Mouse (Mus musculus): ENCODE measurements around the gene Nubp1.

The Nubp1 gene

DNA sequence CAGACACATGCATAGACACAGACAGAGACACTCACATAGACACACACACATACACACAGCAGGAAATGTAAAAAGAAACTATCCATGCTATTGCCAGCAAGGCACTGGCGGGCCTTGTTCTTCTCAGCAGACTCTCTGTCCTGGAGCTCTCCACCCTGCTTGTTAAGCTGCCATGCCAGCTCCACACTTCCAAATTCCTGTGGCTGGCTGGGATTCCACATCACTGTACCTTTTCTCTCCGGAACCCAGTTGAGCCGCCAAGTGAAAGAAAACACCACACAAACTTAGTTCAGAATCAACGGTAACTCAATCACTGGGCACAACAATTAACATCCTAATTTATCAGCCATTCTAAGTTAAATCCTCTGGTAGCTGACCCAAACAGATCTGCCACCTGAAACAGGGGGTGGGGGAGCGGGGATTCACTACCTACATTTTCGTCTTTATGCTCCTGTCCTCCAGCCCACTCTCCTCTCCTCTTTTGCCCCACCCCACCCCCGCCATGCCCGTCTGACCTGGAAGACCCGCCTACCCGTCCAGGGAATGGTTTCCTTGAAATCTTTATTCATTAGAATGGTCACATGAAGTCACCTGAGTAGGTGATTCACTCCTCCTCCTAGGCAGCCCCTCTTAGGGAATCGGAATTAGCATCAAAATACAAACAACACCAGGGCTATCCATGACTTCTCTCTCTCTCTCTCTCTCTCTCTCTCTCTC is 55.8 kb downstream of the Nubp1 start:
- DNase-seq (ENCODE audit: low spot score in 2 of 2), result no peak

DNA sequence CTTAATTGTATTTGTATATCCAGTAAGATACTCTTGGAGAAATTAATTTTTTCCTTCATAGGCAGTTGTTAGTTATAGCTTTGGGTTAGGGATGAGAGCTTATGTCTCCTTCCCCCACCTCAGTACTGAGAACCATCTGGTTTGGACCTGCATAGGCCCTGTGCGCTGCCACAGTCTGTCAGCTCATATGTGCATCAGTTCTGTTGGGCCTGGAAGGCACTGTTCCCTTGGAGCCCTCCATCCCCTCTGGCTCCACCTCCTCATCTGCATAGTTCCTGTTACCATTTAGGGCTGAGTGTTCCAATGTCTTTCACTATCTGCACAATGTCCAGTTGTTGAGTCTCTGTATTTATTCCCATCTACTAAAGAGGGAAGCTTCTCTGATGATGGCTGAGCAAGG is 56.5 kb downstream of the Nubp1 start:
- DNase-seq (ENCODE audit: low spot score in 2 of 2), result no peak

DNA sequence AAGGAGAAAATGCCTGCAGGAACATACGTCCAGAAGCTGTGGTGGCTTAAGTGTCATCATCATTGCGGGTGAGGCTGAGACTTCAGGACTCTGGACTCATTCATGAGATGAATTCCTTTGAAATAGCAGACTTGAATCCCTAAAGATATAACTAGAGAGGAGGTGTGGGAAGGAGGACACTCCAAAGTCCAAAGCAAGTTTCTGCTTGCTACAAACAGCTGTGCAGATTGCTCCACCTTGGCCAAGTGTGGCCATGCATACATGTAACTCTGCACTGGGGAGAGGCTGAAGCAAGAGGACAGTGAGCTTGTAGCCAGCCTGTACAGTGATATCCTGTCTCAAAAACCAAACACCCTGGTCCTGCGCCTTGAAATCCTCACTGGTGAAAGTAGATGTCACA is 60.2 kb downstream of the Nubp1 start:
- no peak for DNase-seq (ENCODE audit: low spot score in 2 of 2)
